Mouse (Mus musculus) forebrain, postnatal 0 days (tissue): Measurements from ENCODE around the gene Edf1. TPM values are rescaled to one million over a fixed set of nuclear protein-coding genes. Genes with fewer than 3 reads are reported as not detected.

Source experiments
- ATAC-seq: fragments of 200-750 bp; cut with Nextera tagmentation; 2 replicates; pipeline ENCODE4 v1.8.0; 2017; ENCODE audit warnings: mild to moderate bottlenecking, moderate library complexity
- DNase-seq: peaks from one replicate; pipeline ENCODE4 v3.0.0-alpha.2; 2015
- H3K27ac ChIP-seq: fragments of 300-500 bp; sonication (generic); 2 replicates; pipeline ENCODE4 v1.5.1; 2014; ENCODE audit warnings: low read depth, mild to moderate bottlenecking, antibody characterized with exemption, low read length, moderate library complexity, mixed read lengths
- H3K27me3 ChIP-seq: fragments of 300-500 bp; sonication (generic); 2 replicates; pipeline ENCODE4 v1.6.1; 2014; ENCODE audit warnings: mild to moderate bottlenecking, low read length, mixed read lengths; ENCODE audit not compliant: insufficient read depth
- H3K36me3 ChIP-seq: fragments of 300-500 bp; sonication (generic); 2 replicates; pipeline ENCODE4 v1.6.1; 2014; ENCODE audit warnings: mild to moderate bottlenecking, moderate library complexity; ENCODE audit not compliant: insufficient read depth
- H3K4me1 ChIP-seq: fragments of 300-500 bp; sonication (generic); 2 replicates; pipeline ENCODE4 v1.6.1; 2014; ENCODE audit warnings: antibody characterized with exemption; ENCODE audit not compliant: insufficient read depth
- H3K4me2 ChIP-seq: fragments of 300-500 bp; sonication (generic); 2 replicates; pipeline ENCODE4 v1.6.1; 2014; ENCODE audit warnings: low read depth, mild to moderate bottlenecking, moderate library complexity
- H3K4me3 ChIP-seq: fragments of 300-500 bp; sonication (generic); 2 replicates; pipeline ENCODE4 v1.5.1; 2014; ENCODE audit warnings: low read depth, low read length, mixed read lengths
- H3K9ac ChIP-seq: fragments of 300-500 bp; sonication (generic); 2 replicates; pipeline ENCODE4 v1.6.1; 2014; ENCODE audit warnings: mild to moderate bottlenecking
- H3K9me3 ChIP-seq: fragments of 300-500 bp; sonication (generic); 2 replicates; pipeline ENCODE4 v1.6.1; 2016; ENCODE audit warnings: low read length
- CTCF ChIP-seq: sonication (generic); IDR thresholded peaks from 2 replicates; pipeline ENCODE4 v1.5.1; 2016; ENCODE audit warnings: antibody characterized with exemption, control low read depth, low read depth
- WGBS: fragments of 180-500 bp; shearing (Covaris S2); extraction: QIAGEN DNeasy Blood & Tissue Kit; methylation state at CpG from one replicate; pipeline ENCODE4 v1.1.7; 2014; 5-methylcytosine and 5-hydroxymethylcytosine counted together
- polyA plus RNA-seq: library from polyadenylated mRNA; unstranded; fragments of >200 nt; fragmentation: Nextera tagmentation; extraction: Ambion mirVana; gene quantifications from 2 replicates; pipeline ENCODE4 v1.2.1, GENCODE M21; 2015
- total RNA-seq: library from RNA; depleted of rRNA; stranded (reverse); fragments of >200 nt; gene quantifications from 2 replicates; pipeline ENCODE4 v1.2.3, GENCODE M21; 2014

Edf1 gene
- total and polyA plus RNA-seq, 2 experiments from 2014 or later = 151 to 368 TPM

DNA sequence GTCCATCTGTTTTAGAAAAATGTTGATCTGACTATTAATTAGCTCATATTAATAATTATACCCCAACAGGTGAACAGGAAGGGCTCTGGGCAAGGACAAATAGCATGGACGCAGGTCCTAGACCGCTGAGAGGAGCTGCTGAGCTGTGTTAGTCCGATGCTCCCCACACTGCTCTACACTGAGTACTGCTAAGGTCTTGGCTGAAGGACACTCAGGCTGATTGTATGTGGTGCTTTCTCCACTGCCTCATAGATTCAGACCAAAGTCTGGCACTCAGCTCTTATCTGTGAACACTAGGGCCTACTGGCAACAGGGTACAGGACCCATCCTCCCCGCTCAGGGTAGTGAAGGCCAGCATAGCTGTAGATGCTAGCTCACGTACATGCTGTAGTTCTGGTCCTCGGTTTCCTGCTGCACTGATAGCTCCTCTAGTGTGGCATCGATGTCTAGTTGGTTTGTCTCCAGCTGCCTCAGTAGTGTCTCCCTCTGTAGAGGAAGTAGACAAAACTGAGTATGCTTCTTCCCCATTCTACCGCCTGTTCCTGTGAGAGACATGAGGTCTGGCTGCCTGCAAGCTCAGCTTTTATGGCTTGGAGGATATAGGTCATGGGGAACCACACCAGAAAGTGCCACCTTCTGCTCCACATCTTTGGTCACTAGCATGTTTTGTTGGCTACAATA, 30.7 kb downstream of the Edf1 start:
- Histone ChIP-seq H3K27ac (no peak overlapping the region), H3K9ac (no peak overlapping the region), H3K9me3 (no peaks in the 10 kb centered on the region), H3K27me3 (no peaks in the 10 kb centered on the region), H3K4me3 (no peak overlapping the region), H3K4me1 (no peaks in the 10 kb centered on the region), H3K4me2 (no peak overlapping the region), H3K36me3 (peaks cover 73% of the 10 kb centered on the region)
- no peak for ATAC-seq
- 94% methylated on average over 8 of the region's 8 CpGs for WGBS
- no peak for TF ChIP-seq CTCF
- no peak for DNase-seq

DNA sequence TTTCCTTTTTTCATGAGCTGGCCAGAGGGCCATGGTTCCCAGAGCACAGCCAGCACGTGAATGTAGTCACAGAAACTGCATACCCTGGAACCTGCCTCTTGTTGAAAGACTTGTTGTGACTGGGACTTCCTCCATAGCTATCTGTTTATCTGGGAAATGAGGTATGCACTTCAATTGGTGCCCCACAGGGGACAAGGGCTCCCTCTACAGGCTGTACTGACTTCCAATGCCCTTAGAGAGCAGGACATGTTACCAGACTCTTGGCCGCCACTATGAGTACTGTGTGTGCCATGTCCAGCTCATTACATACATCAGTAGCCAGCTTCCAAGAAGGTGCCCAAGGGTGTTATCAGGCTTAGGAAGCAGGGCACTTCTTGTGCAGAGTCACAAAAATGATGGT, 34.2 kb downstream of the Edf1 start:
- DNase-seq = no peak

DNA sequence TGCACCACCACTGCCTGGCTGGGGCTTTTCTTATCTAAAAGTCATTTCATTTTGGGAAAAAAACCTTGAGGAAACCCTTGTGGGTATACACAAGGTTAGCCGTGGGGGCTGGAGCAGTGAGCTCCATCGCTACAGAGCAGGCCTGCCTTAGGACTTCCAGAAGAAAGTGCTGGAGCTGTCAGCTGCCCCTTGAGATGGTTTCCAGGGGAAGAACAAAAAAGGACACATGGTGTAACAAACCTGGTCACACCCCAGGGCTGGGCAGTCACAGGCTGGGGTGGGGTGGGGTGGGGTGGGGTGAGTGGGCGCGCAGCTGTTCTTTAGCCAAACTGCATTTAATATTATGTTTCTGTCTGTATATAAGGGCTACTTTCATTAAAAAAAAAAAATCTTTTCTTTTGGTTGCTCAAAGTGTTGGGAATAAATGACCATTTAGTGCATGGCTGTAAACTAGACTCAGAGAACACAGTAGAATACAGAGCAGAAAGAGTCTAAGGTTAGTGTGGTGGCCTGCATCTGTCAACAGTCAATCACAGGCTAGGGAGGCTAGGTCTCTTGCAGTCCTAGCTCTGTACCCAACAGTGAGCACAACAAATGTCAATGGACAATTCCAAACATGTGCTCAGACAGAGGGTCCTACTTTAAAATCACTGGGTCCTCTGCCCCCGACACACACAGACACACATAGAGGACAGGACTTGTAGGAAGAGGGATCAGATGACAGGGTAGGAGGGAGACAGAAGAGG, 39.3 kb downstream of the Edf1 start:
- no peak overlapping the region for H3K9ac ChIP-seq
- H3K4me2 ChIP-seq = no peak overlapping the region
- no peaks in the 10 kb centered on the region for H3K4me1 ChIP-seq
- no peaks in the 10 kb centered on the region for H3K9me3 ChIP-seq
- ATAC-seq (no peak), DNase-seq (no peak)
- no peak overlapping the region for H3K4me3 ChIP-seq
- H3K27me3 ChIP-seq = no peaks in the 10 kb centered on the region
- no peak overlapping the region for H3K27ac ChIP-seq
- 97% methylated on average over 5 of the region's 5 CpGs for WGBS
- peaks cover 90% of the 10 kb centered on the region for H3K36me3 ChIP-seq
- no peak for TF ChIP-seq CTCF

More for the DNA sequence above, 34.2 kb downstream of the Edf1 start:
- Histone ChIP-seq H3K27me3 (no peaks in the 10 kb centered on the region), H3K27ac (no peak overlapping the region), H3K4me3 (no peak overlapping the region), H3K9me3 (no peaks in the 10 kb centered on the region), H3K4me1 (no peaks in the 10 kb centered on the region), H3K4me2 (no peak overlapping the region), H3K36me3 (peaks cover 71% of the 10 kb centered on the region), H3K9ac (no peak overlapping the region)
- WGBS = 85% methylated on average over 2 of the region's 2 CpGs
- peak; percentile 43 for TF ChIP-seq CTCF
- ATAC-seq = no peak

DNA sequence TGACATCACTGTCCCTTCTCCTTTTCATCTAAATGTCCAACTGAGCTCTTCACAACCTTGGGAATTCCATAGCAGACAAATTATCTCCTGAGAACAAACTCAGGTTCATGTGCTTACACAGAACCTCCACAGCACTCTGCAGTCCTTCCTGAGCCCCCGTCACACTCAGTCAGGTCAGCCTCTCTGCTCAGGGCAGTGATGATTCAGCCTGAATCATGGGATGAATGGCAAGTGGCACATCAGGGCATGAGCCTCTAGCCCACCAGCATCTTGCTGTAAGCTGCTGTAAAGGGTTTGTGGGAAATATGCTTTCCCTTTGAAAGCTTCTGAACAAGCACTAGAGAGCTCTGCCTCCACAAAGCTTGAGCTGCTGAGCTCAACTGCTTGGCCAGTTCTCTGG, 41.1 kb downstream of the Edf1 start:
- DNase-seq = no peak
- Histone ChIP-seq H3K36me3 (peaks cover 83% of the 10 kb centered on the region), H3K4me3 (no peak overlapping the region), H3K9me3 (no peaks in the 10 kb centered on the region), H3K4me1 (no peaks in the 10 kb centered on the region), H3K4me2 (no peak overlapping the region), H3K27me3 (no peaks in the 10 kb centered on the region), H3K27ac (no peak overlapping the region), H3K9ac (no peak overlapping the region)
- no peak for ATAC-seq
- no peak for TF ChIP-seq CTCF
- 97% methylated on average over 1 of the region's 1 CpGs for WGBS

DNA sequence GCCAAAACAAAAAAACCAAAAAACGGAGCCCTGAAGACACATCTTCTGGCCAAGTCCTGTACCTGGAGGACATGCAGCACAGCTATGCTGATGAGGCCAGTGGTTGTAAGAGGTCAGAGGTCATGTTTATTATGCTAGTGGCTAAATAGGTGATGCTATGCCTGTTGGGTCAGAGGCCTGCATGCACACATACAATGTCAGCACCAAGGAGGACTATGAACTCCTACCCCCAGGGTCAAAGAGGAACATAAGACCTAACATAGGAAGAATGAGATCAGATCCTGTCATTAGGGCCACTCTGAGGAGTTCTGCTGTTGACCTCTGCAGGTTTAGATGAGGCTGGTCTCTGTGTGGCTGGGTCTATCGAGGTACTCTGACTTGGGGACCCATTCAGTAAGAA, 42.4 kb downstream of the Edf1 start:
- no peaks in the 10 kb centered on the region for H3K27me3 ChIP-seq
- no peak for ATAC-seq
- no peak overlapping the region for H3K4me3 ChIP-seq
- H3K4me1 ChIP-seq = no peaks in the 10 kb centered on the region
- no peak overlapping the region for H3K4me2 ChIP-seq
- peaks cover 76% of the 10 kb centered on the region for H3K36me3 ChIP-seq
- H3K9ac ChIP-seq = no peak overlapping the region
- H3K9me3 ChIP-seq = no peaks in the 10 kb centered on the region
- no peak overlapping the region for H3K27ac ChIP-seq
- TF ChIP-seq CTCF = no peak
- no peak for DNase-seq
- 72% methylated on average over 2 of the region's 2 CpGs for WGBS

DNA sequence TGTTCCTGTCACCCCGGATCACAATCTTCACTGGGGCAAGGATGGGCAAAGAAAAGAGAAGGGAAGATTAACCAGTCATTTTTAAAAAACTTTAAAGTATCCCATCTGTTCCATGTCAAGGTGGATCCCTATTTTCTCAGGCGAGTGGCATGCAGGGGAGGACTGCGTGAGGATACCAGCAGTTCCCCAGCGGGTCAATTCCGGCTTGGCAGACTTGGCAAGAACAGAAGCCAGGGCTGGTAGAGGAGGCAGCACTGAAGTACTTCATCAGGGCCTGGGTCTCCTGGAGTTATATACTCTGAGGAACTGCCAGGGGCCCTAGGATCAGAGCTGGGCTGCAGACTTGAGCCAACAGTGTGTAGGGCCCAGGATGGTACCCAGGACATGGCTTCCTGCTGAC, 44.9 kb downstream of the Edf1 start:
- no peak for ATAC-seq
- H3K27ac ChIP-seq = no peak overlapping the region
- H3K9me3 ChIP-seq = no peaks in the 10 kb centered on the region
- 92% methylated on average over 5 of the region's 5 CpGs for WGBS
- H3K36me3 ChIP-seq = peaks cover 52% of the 10 kb centered on the region
- H3K27me3 ChIP-seq = no peaks in the 10 kb centered on the region
- H3K4me3 ChIP-seq = no peak overlapping the region
- H3K9ac ChIP-seq = no peak overlapping the region
- no peak for DNase-seq
- H3K4me1 ChIP-seq = peaks cover 6% of the 10 kb centered on the region; the same call in 1 of the 2 replicates
- no peak overlapping the region for H3K4me2 ChIP-seq
- TF ChIP-seq CTCF = no peak
